Mouse (Mus musculus) E14TG2a.4 (cell line): Measurements from ENCODE around the gene Gm28374.

Source experiments
- CTCF ChIP-seq: conservative IDR thresholded peaks from 2 replicates; pipeline ENCODE4 v1.5.1; 2014; ENCODE audit warnings: low read length
- POU5F1 ChIP-seq: IDR thresholded peaks from 2 replicates; pipeline ENCODE4 v1.6.1; 2014; ENCODE audit warnings: low read length, borderline replicate concordance

GRCm38 (mm10) chr19:6068951-6069350 lies 13.1 kb downstream of the Gm28374 start:
- TF ChIP-seq CTCF = no peak
- TF ChIP-seq POU5F1 = no peak
